Mouse (Mus musculus) thymus, postnatal 25 days (tissue): ENCODE results near the gene Ccdc39.

Experiments used
- DNase-seq: peaks from one replicate; pipeline ENCODE4 v3.0.0; 2022

Gene Ccdc39

DNA sequence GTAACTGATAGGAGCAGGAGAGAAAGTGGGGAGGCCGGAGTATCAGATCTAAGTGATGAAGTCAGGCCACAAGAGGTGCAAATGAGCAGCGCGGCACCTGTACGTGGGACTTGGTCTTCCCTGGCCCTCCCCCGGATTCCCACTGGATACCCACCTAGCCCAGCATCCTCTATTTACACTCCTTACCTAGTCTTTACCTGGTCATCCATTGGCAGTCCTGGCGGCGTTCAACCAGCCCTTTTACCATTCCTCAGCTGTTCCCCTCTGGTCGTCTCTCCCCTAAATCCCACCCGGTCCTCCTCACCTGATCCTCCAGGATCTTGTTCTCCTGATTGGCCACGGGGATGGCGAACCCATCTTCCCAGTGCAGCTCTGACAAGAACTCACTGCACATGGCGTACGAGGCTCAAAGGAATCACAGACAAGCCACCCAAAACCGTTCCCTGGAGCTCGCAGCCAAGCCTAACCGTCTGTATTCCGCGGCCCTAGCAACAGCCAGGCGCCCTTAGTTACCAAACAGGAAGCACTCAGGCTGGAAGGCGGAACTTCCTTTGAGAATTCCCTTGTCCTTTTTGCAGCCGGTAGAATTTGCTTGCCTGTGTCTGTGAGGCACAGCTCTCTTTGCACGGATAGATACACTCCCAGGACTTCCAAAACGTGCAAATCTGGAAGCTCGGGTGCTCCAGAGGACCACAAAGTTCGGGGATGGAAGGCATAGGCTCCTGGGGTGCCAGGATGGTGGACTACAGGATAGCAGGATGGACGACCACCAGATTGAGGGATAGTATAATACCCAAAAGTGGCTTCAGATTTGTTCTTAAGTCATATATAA, at the start of gene Ccdc39:
Ccdc39 (minus strand) TSS at position 510 of the 832 bp plus-strand sequence.
- DNase-seq, result peak; percentile 57

DNA sequence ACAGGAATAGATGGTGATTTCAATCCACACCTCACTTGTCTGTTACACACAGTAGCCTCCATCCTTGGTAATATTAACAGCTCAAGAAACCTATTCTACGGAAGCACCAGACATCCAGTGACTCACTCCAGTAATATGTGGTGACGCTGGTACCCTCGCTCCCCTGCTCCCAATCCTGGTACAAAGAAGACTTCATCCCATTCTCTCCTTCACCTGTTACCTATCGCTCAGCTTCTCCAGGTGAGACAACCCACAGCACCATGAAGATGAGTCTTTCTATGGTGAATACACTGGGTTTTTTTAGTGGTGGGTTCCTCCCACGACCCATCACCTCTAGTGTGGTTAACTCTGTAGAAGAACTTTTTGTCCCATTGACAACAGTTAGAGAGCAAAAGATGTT, 49.3 kb upstream of the Ccdc39 start:
- DNase-seq, result no peak

DNA sequence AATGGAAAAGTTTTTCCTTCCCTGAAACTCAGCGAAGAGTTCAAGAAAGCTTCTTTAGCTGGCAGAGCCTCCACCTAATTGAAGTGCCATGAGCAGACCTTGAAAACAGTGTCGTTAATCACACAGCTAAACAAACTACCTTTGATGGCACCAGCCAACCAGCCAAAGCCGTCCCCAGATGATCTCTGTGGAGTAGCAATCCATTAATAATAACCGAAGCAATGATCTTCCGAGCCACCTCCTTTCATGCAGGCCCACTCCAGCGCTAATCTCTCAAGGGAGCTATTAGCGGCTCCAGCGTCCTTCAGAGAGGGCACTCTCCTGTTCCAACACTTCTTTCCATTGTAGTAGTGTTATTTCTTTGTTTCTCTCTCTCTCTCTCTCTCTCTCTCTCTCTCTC, 43.3 kb upstream of the Ccdc39 start:
- no peak for DNase-seq

GRCm38 (mm10) chr3:33883105-33883504, 39.0 kb upstream of the Ccdc39 start:
- DNase-seq, result no peak

DNA sequence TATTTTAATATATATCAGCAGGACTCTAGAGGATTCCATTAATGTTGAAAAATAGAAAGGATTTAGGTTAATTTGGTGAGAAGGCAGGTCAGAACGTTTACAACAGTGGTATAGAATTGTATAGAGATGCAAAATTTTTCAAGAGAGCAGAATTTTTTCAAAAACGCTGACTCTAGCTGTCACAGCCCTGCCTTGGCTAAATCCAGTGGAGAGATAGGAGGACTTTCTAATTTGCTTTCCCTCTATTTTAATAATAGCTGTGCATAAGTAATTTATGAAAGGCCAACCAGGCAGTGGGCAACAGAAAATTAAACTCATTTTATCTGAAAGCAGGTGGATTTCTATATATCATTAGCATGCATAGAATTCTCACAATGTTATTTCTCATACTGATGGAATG, 38.6 kb upstream of the Ccdc39 start:
- DNase-seq, result no peak

- no peak for DNase-seq
These were observed 34.6 kb upstream of the Ccdc39 start for GRCm38 (mm10) chr3:33878661-33879060.

DNA sequence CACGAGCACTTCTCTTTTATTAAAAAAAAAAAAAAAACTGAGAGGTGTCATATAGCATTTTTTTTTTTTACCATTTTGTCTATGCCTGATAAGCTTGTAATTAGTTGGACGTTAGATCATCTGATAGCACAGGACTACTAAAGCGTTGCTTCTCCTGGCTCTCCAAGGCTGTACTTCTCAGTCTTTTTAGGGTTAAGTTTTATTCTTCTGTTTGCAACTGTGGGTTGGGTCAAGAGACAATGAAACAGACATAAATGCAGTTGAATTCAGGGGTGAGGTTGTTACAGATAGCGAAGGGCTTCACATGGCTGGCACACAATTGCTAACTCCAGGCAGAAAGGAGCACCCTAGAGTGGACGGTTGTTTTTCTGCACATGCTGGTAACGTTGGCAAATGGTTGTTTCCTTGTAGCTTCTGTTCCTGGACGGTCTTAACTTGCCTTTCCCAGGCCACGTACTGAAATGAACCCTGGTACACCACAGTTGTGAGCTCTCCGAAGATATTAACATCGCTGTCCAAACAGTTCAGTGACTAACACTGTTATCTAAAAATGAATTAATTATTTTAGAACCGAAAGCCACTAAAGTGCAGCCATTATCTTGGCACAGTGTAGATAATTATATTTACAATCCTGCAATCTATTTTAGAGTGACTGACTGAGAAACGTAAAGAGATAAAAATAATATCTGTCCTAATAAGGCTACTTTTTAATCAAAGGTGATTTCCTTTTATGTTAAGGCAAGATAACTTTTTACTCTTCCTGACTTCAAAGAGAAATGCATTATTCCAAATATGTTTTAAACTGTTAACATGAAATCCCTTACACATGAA, 30.6 kb upstream of the Ccdc39 start:
- DNase-seq, result no peak

DNA sequence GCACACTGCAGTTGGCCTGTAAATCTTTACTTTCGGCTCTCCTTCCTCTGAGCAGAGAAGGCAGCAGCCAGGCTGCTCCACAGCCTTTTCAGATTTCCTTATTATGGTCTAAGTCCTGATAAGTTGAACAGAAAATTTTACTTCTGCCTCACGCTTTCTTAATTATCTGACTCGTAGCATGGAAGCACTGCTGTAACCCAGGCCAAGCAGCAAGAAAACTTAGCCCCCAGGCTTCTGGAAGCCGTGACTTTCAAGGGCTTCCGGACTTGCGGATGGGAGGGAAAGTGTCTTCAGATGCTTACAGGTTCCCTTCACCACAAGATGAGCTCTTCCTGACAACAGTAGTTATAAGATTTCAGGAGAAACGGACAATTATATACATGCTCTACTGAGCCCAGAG, 29.7 kb upstream of the Ccdc39 start:
- DNase-seq, result no peak

- DNase-seq, result no peak
These were observed 29.3 kb upstream of the Ccdc39 start for GRCm38 (mm10) chr3:33873366-33873765.

DNA sequence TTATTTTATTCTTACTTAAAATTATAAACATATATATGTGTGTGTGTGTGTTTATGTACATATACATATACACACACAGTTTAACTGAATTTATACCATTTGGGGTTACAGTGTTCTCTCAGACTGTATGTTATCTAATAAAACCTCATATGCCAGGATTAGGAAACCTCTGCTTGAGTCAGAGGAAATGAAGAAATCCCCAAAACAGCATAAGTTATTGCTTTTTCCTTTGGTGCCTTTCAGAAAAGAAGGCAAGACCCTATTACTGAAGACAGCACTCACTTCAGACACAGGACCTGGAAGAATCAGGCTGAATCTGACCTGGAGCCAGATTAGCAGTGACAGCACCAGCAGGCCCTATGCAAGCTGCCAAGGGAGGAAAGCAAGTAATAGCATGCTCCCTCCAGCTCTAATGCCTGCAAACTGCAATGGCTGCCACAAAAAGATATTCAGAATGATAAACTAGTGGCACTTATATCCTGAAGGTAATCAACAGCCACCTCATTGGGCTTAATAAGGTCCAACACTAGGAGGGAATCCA, 20.0 kb upstream of the Ccdc39 start:
- no peak for DNase-seq

- DNase-seq, result no peak
These were observed 14.8 kb upstream of the Ccdc39 start for GRCm38 (mm10) chr3:33858939-33859338.

DNA sequence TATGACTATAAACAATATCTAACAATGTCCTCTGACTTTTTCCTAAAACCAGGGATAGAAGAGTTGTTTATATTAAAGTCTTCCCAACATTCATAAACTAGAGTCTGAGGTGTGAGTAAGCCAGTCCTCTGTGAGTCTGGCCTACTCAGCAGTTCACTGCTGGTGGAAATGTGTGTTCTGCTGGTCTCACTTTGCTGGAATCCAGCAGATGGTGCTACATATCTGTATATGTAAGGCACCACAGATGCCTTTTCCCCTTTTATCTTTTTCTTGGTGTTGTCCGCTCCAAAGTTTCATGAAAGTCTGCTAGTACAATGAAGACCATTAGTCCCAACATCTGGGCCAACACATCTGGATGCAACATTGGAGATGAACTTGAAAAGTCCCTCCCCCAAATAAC, 9.0 kb upstream of the Ccdc39 start:
- no peak for DNase-seq

DNA sequence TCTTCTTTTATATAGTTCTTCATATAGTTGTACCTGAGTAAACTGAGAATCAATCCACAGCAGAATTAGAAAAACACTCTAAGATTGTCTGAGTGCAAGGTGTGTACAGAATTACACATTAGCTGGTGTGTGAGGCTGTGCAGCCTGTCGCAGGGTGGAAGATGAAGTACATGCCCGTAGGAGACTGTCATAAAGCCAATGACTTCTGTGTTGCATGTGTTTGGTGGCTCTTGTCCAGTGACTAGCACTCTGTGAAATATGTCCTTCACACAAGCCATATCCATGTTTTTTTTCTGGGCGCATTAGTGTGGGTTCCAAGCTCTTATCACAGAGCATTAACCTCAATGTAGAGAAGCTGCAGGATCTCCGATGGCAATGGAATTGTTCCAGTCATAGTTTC, 6.7 kb upstream of the Ccdc39 start:
- no peak for DNase-seq

GRCm38 (mm10) chr3:33846639-33847038, 2.5 kb upstream of the Ccdc39 start:
- DNase-seq, result no peak

DNA sequence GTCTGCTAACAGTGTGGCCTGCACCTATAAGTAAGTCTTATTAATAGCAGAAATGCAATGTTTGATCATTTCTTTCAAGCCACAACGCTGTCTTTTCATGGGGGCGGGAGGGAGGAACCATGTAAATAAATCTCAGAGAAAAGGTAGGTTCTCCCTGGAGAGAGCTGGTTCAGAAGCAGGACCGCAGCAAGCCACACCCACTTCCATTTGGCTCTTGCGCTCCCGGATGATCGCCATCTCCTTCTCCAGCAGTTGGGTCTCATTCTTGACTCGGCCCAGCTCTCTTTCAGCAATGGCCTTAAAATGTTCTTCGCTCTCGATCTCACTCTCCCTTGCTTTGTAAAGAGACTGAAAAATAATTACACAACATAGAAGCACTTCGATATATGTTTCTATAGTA, 5.2 kb downstream of the Ccdc39 start:
- no peak for DNase-seq

- DNase-seq, result no peak
These were observed 7.5 kb downstream of the Ccdc39 start for GRCm38 (mm10) chr3:33836576-33836975.

DNA sequence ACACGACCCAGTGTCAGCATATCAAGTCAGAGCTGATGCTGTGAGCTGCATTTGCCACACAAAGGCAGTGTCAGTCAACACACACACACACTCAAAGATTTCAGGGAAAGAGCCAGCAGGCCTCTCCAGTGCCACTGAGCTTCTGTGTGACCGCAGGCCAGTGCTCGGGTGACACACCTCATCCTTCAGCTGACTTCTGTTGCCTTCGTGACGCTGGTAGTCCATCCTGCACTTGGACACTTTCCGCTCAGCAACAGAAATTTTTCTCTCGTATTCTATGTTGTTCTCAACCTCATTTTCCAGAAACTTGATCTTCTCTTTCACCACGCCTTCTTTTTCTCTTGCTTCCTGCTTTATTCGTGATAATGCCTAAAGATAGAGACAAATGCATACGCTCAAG, 11.8 kb downstream of the Ccdc39 start:
- no peak for DNase-seq

GRCm38 (mm10) chr3:33824135-33824946, 19.8 kb downstream of the Ccdc39 start:
- peak; percentile 14 for DNase-seq

- DNase-seq, result no peak
These were observed 37.0 kb downstream of the Ccdc39 start for GRCm38 (mm10) chr3:33807151-33807550.

GRCm38 (mm10) chr3:33800513-33800820, 43.6 kb downstream of the Ccdc39 start:
- DNase-seq, result no peak

DNA sequence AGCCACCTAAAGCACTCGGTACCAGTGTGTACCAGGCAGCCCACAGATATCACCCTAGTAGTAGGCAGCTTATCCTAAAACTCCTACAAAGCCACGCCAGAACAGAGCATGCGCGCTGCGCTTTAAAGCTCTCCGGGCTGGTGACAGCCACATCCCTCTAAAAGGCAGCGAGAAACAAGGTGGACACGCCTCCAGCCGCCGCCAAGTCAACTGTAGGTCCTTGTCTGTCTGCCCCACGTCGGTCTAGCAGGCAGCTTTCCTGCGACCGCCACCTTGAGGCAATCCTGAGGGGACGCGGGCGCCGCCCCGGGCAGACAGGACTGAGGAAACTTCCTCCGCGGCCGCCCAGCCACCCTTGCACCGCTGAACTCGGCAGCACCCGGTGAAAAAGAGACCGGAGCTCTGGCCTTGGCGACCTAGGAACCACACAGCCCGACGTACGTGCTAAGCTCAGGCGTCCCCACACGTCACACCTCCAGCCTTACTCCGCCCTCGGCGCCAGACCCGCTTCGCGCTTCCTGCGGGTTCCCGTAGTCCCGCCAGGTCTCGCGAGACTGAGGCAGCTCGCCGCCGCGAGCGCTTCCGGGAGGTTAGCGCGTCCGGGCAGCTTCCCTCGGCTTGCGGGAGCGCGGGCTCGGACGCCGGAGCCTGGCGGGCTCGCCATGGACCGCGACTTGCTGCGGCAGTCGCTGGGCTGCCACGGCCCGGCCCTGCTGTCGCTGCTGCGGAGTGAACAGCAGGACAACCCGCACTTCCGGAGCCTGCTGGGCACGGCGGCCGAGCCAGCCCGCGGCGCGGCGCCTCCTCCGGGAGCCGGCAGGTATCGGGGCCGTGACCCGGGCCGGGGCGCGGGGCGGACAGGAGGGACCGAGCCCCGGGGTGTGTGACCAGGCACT, 44.2 kb downstream of the Ccdc39 start, which contains the start of gene Ttc14:
Ttc14 (plus strand) TSS at position 216 of the 896 bp plus-strand sequence.
- peak; percentile 99 for DNase-seq

DNA sequence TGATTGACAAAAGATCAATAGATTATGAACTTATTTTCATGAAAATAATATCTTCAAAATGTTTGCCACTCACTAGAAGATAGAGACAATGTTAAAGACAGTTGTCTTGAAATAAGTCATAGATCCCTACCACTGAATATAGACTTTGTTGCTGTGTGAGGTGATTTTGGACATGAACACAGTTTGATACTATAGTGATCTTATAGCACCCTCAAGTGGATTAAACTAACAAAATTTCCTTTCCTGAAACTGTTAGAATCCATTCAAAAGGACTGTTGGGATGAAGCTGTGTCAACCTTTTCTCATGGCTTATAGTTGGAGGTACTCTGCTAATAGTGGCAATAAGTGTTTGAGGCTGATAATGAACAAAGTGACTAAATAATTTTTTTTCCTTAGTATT, 53.1 kb downstream of the Ccdc39 start:
- DNase-seq, result no peak
